Mouse (Mus musculus) E14TG2a.4 (cell line): ENCODE results near the gene Cdkn2aipnl.

Source experiments
- H3K27me3 ChIP-seq: 2 replicates; pipeline ENCODE4 v1.6.1; 2014; ENCODE audit warnings: low read length, control low read depth; ENCODE audit not compliant: insufficient read depth
- H3K36me3 ChIP-seq: 2 replicates; pipeline ENCODE4 v1.6.1; 2014; ENCODE audit warnings: low read length, control low read depth; ENCODE audit not compliant: insufficient read depth
- H3K4me1 ChIP-seq: replicated peaks from 2 replicates; pipeline ENCODE4 v1.6.1; 2014; ENCODE audit warnings: low read depth, low read length, control low read depth
- H3K4me3 ChIP-seq: replicated peaks from 2 replicates; pipeline ENCODE4 v1.5.1; 2014; ENCODE audit warnings: mild to moderate bottlenecking, low read length
- H3K9me3 ChIP-seq: 2 replicates; pipeline ENCODE4 v1.6.1; 2014; ENCODE audit warnings: low read length, control low read depth
- CTCF ChIP-seq: conservative IDR thresholded peaks from 2 replicates; pipeline ENCODE4 v1.5.1; 2014; ENCODE audit warnings: low read length
- NANOG ChIP-seq: IDR thresholded peaks from 2 replicates; pipeline ENCODE4 v1.6.1; 2014; ENCODE audit warnings: borderline replicate concordance, low read length, mixed read lengths
- POU5F1 ChIP-seq: IDR thresholded peaks from 2 replicates; pipeline ENCODE4 v1.6.1; 2014; ENCODE audit warnings: low read length, borderline replicate concordance

Gene Cdkn2aipnl

DNA sequence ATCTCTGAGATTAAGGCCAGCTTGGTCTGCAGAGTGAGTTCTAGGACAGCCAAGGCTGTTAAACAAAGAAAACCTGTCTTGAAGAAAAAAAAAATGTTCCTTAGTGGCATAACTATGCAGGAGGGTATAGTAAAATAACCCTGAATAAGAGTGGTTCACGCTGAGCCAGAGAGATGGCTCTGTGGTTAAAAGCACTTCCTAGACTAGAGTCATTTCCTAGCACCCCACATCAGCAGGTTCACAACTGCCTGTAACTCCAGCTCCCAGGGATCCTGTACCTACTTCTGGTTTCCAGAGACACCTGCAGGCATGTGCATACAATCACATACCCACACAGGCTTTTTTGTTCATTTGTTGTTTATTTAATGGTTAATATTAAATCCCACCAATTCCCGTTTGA, 38.1 kb downstream of the Cdkn2aipnl start:
- TF ChIP-seq CTCF (no peak), POU5F1 (no peak), NANOG (no peak)
- Histone ChIP-seq H3K4me3 (no peak overlapping the region), H3K36me3 (no peaks in the 10 kb centered on the region), H3K27me3 (no peaks in the 10 kb centered on the region), H3K4me1 (peaks cover 61% of the 10 kb centered on the region), H3K9me3 (no peaks in the 10 kb centered on the region)

DNA sequence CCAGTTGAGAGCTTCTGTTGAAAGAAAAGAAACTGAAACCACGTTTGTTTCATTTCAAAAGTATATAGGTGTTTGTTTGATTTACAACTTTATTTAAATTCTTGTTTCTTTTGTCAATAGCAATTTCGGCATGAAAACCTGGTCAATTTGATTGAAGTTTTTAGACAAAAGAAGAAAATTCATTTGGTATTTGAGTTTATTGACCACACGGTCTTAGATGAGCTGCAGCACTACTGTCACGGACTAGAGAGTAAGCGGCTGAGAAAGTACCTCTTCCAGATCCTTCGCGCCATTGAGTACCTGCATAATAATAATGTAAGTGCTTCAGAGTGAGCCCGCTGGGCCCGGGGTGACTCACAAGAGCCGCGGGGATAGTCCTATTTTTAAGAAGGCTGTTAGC, 43.5 kb downstream of the Cdkn2aipnl start:
- no peaks in the 10 kb centered on the region for H3K27me3 ChIP-seq
- H3K4me1 ChIP-seq: peaks cover 33% of the 10 kb centered on the region
- H3K36me3 ChIP-seq: no peaks in the 10 kb centered on the region
- no peak overlapping the region for H3K4me3 ChIP-seq
- no peaks in the 10 kb centered on the region for H3K9me3 ChIP-seq
- TF ChIP-seq POU5F1: no peak

DNA sequence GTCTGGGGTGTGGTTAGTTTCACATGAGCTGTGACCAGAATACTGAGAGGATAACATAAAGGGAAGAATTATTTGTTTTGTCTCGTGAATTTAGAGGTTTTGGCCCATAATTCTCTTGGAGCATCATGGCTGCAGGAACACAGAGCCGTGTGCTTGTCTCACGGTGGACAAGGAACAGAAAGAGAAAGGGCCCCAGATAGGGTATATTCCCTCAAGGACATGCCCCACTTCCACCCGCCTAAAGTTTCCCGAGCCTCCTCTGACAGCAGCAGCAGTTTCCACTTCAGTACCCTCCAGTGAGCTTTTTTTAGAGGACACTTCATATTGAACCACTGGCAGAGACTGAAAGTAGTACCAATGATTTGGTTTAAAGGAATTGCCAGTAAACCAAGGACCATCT, 44.1 kb downstream of the Cdkn2aipnl start:
- no peaks in the 10 kb centered on the region for H3K9me3 ChIP-seq
- no peak overlapping the region for H3K4me3 ChIP-seq
- no peaks in the 10 kb centered on the region for H3K27me3 ChIP-seq
- H3K4me1 ChIP-seq: peaks cover 28% of the 10 kb centered on the region
- TF ChIP-seq CTCF (no peak), NANOG (no peak), POU5F1 (no peak)
- H3K36me3 ChIP-seq: no peaks in the 10 kb centered on the region

DNA sequence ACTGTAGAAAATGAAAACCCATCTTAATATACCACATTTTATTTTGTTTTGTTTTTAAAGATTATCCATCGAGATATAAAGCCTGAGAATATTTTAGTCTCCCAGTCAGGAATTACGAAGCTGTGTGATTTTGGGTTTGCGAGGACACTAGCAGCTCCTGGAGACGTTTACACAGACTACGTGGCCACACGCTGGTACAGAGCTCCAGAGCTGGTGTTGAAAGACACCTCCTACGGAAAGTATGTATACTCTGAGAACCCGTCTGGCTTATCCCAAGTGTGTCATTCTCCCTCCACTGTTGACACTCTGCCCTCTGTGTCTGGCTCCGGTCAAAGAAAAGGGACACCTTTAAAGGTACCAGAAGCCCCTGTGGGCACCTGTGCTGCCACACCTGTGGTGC, 50.8 kb downstream of the Cdkn2aipnl start:
- no peak overlapping the region for H3K4me3 ChIP-seq
- H3K9me3 ChIP-seq: no peaks in the 10 kb centered on the region
- TF ChIP-seq POU5F1: no peak
- no peak for TF ChIP-seq CTCF
- TF ChIP-seq NANOG: no peak
- no peaks in the 10 kb centered on the region for H3K27me3 ChIP-seq
- no peaks in the 10 kb centered on the region for H3K36me3 ChIP-seq
- H3K4me1 ChIP-seq: no peaks in the 10 kb centered on the region
